Mouse (Mus musculus): ENCODE results near the gene Nr2c2ap. TPM values are rescaled to one million over a fixed set of nuclear protein-coding genes. Genes with fewer than 3 reads are reported as not detected.

The Nr2c2ap gene
- polyA plus RNA-seq (2016; fragmentation: Nextera tagmentation; extraction: Ambion mirVana): 29.6 and 35.9 TPM in 2 replicates

- Histone ChIP-seq H3K27ac (peak within 1 kb of the TSS; percentile 83), H3K9me3 (replicated peaks) (no peaks in the 10 kb centered on the region), H3K4me3 (peak within 1 kb of the TSS; percentile 79), H3K27me3 (ENCODE audit: low read depth, poor library complexity, severe bottlenecking) (no peaks in the 10 kb centered on the region), H3K36me3 (peaks cover 42% of the 10 kb centered on the region), H3K4me1 (peaks cover 16% of the 10 kb centered on the region)
- DNase-seq (ENCODE audit: low spot score): peak; percentile 88
- WGBS: 2% methylated on average over 37 of the region's 37 CpGs
Measured at GRCm38 (mm10) chr8:70131166-70131883, at the start of gene Nr2c2ap. Nr2c2ap (plus strand) TSS chr8:70131333.

GRCm38 (mm10) chr8:70081976-70082375 lies 49.2 kb upstream of the Nr2c2ap start:
- no peak for DNase-seq (ENCODE audit: low spot score)
- H3K27me3 ChIP-seq (ENCODE audit: low read depth, poor library complexity, severe bottlenecking): peaks cover 58% of the 10 kb centered on the region
- no peak overlapping the region for H3K4me3 ChIP-seq
- H3K9me3 ChIP-seq (replicated peaks): no peaks in the 10 kb centered on the region
- WGBS: 91% methylated on average over 2 of the region's 2 CpGs
- H3K27ac ChIP-seq: no peak overlapping the region
- H3K36me3 ChIP-seq: no peaks in the 10 kb centered on the region
- H3K4me1 ChIP-seq: peaks cover 23% of the 10 kb centered on the region

GRCm38 (mm10) chr8:70083285-70083684 lies 47.8 kb upstream of the Nr2c2ap start, which contains the start of gene Hapln4:
Hapln4 (plus strand) TSS chr8:70083457.
- H3K4me3 ChIP-seq: peak within 1 kb of the TSS; percentile 50
- no peaks in the 10 kb centered on the region for H3K36me3 ChIP-seq
- H3K4me1 ChIP-seq: peaks cover 34% of the 10 kb centered on the region
- WGBS: under 1% methylated on average over 26 of the region's 26 CpGs
- peak; percentile 85 for DNase-seq (ENCODE audit: low spot score)
- H3K27me3 ChIP-seq (ENCODE audit: low read depth, poor library complexity, severe bottlenecking): peaks cover 71% of the 10 kb centered on the region
- H3K27ac ChIP-seq: no peak within 1 kb of the TSS
- H3K9me3 ChIP-seq (replicated peaks): no peaks in the 10 kb centered on the region

- WGBS: 3% methylated on average over 71 of the region's 71 CpGs
- peak; percentile 71 for DNase-seq (ENCODE audit: low spot score)
- H3K27me3 ChIP-seq (ENCODE audit: low read depth, poor library complexity, severe bottlenecking): peaks cover 83% of the 10 kb centered on the region
Measured at GRCm38 (mm10) chr8:70084191-70085065, 46.7 kb upstream of the Nr2c2ap start.

GRCm38 (mm10) chr8:70086151-70086550 lies 45.0 kb upstream of the Nr2c2ap start:
- Histone ChIP-seq H3K9me3 (replicated peaks) (no peaks in the 10 kb centered on the region), H3K4me1 (peaks cover 36% of the 10 kb centered on the region), H3K27me3 (ENCODE audit: low read depth, poor library complexity, severe bottlenecking) (peaks cover 100% of the 10 kb centered on the region), H3K27ac (no peak overlapping the region), H3K4me3 (no peak overlapping the region), H3K36me3 (no peaks in the 10 kb centered on the region)
- 42% methylated on average over 1 of the region's 1 CpGs for WGBS
- DNase-seq (ENCODE audit: low spot score): no peak

More at GRCm38 (mm10) chr8:70084191-70085065, 46.7 kb upstream of the Nr2c2ap start:
- peak overlapping the region; percentile 50 for H3K4me3 ChIP-seq
- no peaks in the 10 kb centered on the region for H3K9me3 ChIP-seq (replicated peaks)
- H3K4me1 ChIP-seq: peaks cover 36% of the 10 kb centered on the region
- no peak overlapping the region for H3K27ac ChIP-seq
- H3K36me3 ChIP-seq: no peaks in the 10 kb centered on the region

- Histone ChIP-seq H3K4me1 (peaks cover 36% of the 10 kb centered on the region), H3K27me3 (ENCODE audit: low read depth, poor library complexity, severe bottlenecking) (peaks cover 100% of the 10 kb centered on the region), H3K4me3 (no peak overlapping the region), H3K27ac (no peak overlapping the region), H3K36me3 (no peaks in the 10 kb centered on the region), H3K9me3 (replicated peaks) (no peaks in the 10 kb centered on the region)
- 3% methylated on average over 7 of the region's 7 CpGs for WGBS
- no peak for DNase-seq (ENCODE audit: low spot score)
Measured at GRCm38 (mm10) chr8:70087237-70087636, 43.9 kb upstream of the Nr2c2ap start.

- Histone ChIP-seq H3K9me3 (replicated peaks) (no peaks in the 10 kb centered on the region), H3K27ac (peak overlapping the region; percentile 27; the same call in 1 of the 2 replicates), H3K4me1 (peaks cover 35% of the 10 kb centered on the region), H3K4me3 (peak overlapping the region; percentile 52), H3K36me3 (no peaks in the 10 kb centered on the region), H3K27me3 (ENCODE audit: low read depth, poor library complexity, severe bottlenecking) (peaks cover 92% of the 10 kb centered on the region)
- DNase-seq (ENCODE audit: low spot score): peak; percentile 81
- WGBS: 4% methylated on average over 56 of the region's 56 CpGs
Measured at GRCm38 (mm10) chr8:70087836-70088650, 43.1 kb upstream of the Nr2c2ap start.

GRCm38 (mm10) chr8:70089296-70089960 lies 41.7 kb upstream of the Nr2c2ap start:
- Histone ChIP-seq H3K27me3 (ENCODE audit: low read depth, poor library complexity, severe bottlenecking) (peaks cover 87% of the 10 kb centered on the region), H3K9me3 (replicated peaks) (no peaks in the 10 kb centered on the region), H3K4me3 (no peak overlapping the region), H3K27ac (no peak overlapping the region), H3K36me3 (no peaks in the 10 kb centered on the region), H3K4me1 (peaks cover 21% of the 10 kb centered on the region)
- WGBS: 69% methylated on average over 9 of the region's 9 CpGs
- DNase-seq (ENCODE audit: low spot score): no peak

GRCm38 (mm10) chr8:70092786-70093185 lies 38.3 kb upstream of the Nr2c2ap start:
- Histone ChIP-seq H3K4me1 (peaks cover 7% of the 10 kb centered on the region), H3K4me3 (no peak overlapping the region), H3K27me3 (ENCODE audit: low read depth, poor library complexity, severe bottlenecking) (peaks cover 53% of the 10 kb centered on the region), H3K36me3 (no peaks in the 10 kb centered on the region), H3K9me3 (replicated peaks) (0 out of 2 replicates have a peak, but pooled peaks cover 1% of the 10 kb centered on the region), H3K27ac (no peak overlapping the region)
- no peak for DNase-seq (ENCODE audit: low spot score)
- 52% methylated on average over 8 of the region's 8 CpGs for WGBS

- no peak for DNase-seq (ENCODE audit: low spot score)
- H3K36me3 ChIP-seq: no peaks in the 10 kb centered on the region
- peaks cover 1% of the 10 kb centered on the region; the same call in 1 of the 2 replicates for H3K27me3 ChIP-seq (ENCODE audit: low read depth, poor library complexity, severe bottlenecking)
- no peak overlapping the region for H3K4me3 ChIP-seq
- WGBS: 75% methylated on average over 8 of the region's 8 CpGs
- no peaks in the 10 kb centered on the region for H3K4me1 ChIP-seq
- H3K27ac ChIP-seq: no peak overlapping the region
- H3K9me3 ChIP-seq (replicated peaks): 0 out of 2 replicates have a peak, but pooled peaks cover 1% of the 10 kb centered on the region
Measured at GRCm38 (mm10) chr8:70099276-70099675, 31.9 kb upstream of the Nr2c2ap start.

- no peaks in the 10 kb centered on the region for H3K27me3 ChIP-seq (ENCODE audit: low read depth, poor library complexity, severe bottlenecking)
- no peaks in the 10 kb centered on the region for H3K4me1 ChIP-seq
- no peak for DNase-seq (ENCODE audit: low spot score)
- 0 out of 2 replicates have a peak, but pooled peaks cover 1% of the 10 kb centered on the region for H3K9me3 ChIP-seq (replicated peaks)
- no peak overlapping the region for H3K27ac ChIP-seq
- WGBS: 88% methylated on average over 8 of the region's 8 CpGs
- H3K4me3 ChIP-seq: no peak overlapping the region
- H3K36me3 ChIP-seq: no peaks in the 10 kb centered on the region
Measured at GRCm38 (mm10) chr8:70100241-70100640, 30.9 kb upstream of the Nr2c2ap start.

- Histone ChIP-seq H3K4me1 (no peaks in the 10 kb centered on the region), H3K27me3 (ENCODE audit: low read depth, poor library complexity, severe bottlenecking) (peaks cover 25% of the 10 kb centered on the region)
- WGBS: 17% methylated on average over 6 of the region's 6 CpGs
Measured at GRCm38 (mm10) chr8:70104506-70104905, 26.6 kb upstream of the Nr2c2ap start.

More at GRCm38 (mm10) chr8:70104506-70104905, 26.6 kb upstream of the Nr2c2ap start:
- H3K9me3 ChIP-seq (replicated peaks): no peaks in the 10 kb centered on the region
- no peaks in the 10 kb centered on the region for H3K36me3 ChIP-seq
- no peak for DNase-seq (ENCODE audit: low spot score)
- no peak overlapping the region for H3K4me3 ChIP-seq
- no peak overlapping the region for H3K27ac ChIP-seq

All from limb, embryonic 10.5 days (tissue).